Mouse (Mus musculus) MEL (cell line): ENCODE measurements around the gene Isg20l2. TPM values are rescaled to one million over a fixed set of nuclear protein-coding genes. Genes with fewer than 3 reads are reported as not detected.
A peak's percentile ranks its signal among the peaks of the same experiment; 100 is the strongest.

Source experiments
- DNase-seq: peaks from one replicate; pipeline ENCODE4 v3.0.0; 2011; ENCODE audit warnings: low read depth, low spot score
- H3K27ac ChIP-seq: 2 replicates; pipeline ENCODE4 v1.5.1; 2012; ENCODE audit warnings: low read depth, mild to moderate bottlenecking, control low read depth, low read length, moderate library complexity; ENCODE audit not compliant: control insufficient read depth
- H3K27me3 ChIP-seq, 2 experiments: fragments of 150-350 bp in 1 of 2; sonication (generic) in 1 of 2; 2 replicates each; pipeline ENCODE4 v1.6.1; 2012; ENCODE audit warnings: low read length in 2 of 2, mild to moderate bottlenecking in 2 of 2, improper control_type of control experiment in 1 of 2, moderate library complexity in 1 of 2; ENCODE audit not compliant: insufficient read depth in 2 of 2, control insufficient read depth in 1 of 2
- H3K36me3 ChIP-seq, 2 experiments: 2 replicates each; pipeline ENCODE4 v1.6.1; 2012 to 2014; ENCODE audit warnings: low read length in 2 of 2, improper control_type of control experiment in 1 of 2, inconsistent platforms in 1 of 2, mild to moderate bottlenecking in 1 of 2; ENCODE audit not compliant: insufficient read depth in 2 of 2, control insufficient read depth in 1 of 2
- H3K4me1 ChIP-seq, 2 experiments: fragments of 150-350 bp in 1 of 2; sonication (generic) in 1 of 2; 2 replicates each; pipeline ENCODE4 v1.6.1; 2012; ENCODE audit warnings: low read length in 2 of 2, improper control_type of control experiment in 1 of 2, mild to moderate bottlenecking in 1 of 2; ENCODE audit not compliant: insufficient read depth in 2 of 2, control insufficient read depth in 1 of 2
- H3K4me3 ChIP-seq, 2 experiments: fragments of 150-350 bp in 1 of 2; sonication (generic) in 1 of 2; 2 replicates each; pipeline ENCODE4 v1.5.1; 2012; ENCODE audit warnings: low read depth in 2 of 2, low read length in 2 of 2, mild to moderate bottlenecking in 2 of 2, moderate library complexity in 2 of 2, control low read depth in 1 of 2, improper control_type of control experiment in 1 of 2; ENCODE audit not compliant: control insufficient read depth in 1 of 2, insufficient read depth in 1 of 2
- H3K79me2 ChIP-seq: 2 replicates; pipeline ENCODE4 v1.6.1; 2012; ENCODE audit warnings: mild to moderate bottlenecking, low read length, moderate library complexity; ENCODE audit not compliant: control insufficient read depth, poor library complexity, insufficient read depth
- H3K9ac ChIP-seq: 2 replicates; pipeline ENCODE4 v1.6.1; 2012; ENCODE audit warnings: low read depth, mild to moderate bottlenecking, control low read depth, low read length, moderate library complexity; ENCODE audit not compliant: control insufficient read depth, poor library complexity, severe bottlenecking
- H3K9me3 ChIP-seq: fragments of 150-350 bp; sonication (generic); replicated peaks from 2 replicates; pipeline ENCODE4 v1.6.1; 2012; ENCODE audit warnings: mild to moderate bottlenecking, low read length, improper control_type of control experiment, moderate library complexity; ENCODE audit not compliant: insufficient read depth
- BHLHE40 ChIP-seq: IDR thresholded peaks from 2 replicates; pipeline ENCODE4 v1.6.1; 2012; ENCODE audit warnings: low read depth, mild to moderate bottlenecking, inconsistent platforms, low read length, improper control_type of control experiment, borderline replicate concordance
- CHD1 ChIP-seq: IDR thresholded peaks from 2 replicates; pipeline ENCODE4 v1.6.1; 2012; ENCODE audit warnings: low read depth, mild to moderate bottlenecking, inconsistent platforms, low read length, improper control_type of control experiment
- CHD2 ChIP-seq: IDR thresholded peaks from 2 replicates; pipeline ENCODE4 v1.6.1; 2011; ENCODE audit warnings: low read length, improper control_type of control experiment
- CTCF ChIP-seq, 3 experiments: IDR thresholded peaks in 2 of 3; conservative IDR thresholded peaks in 1 of 3; 2 replicates each; pipeline ENCODE4 v1.5.1; 2011 to 2012; ENCODE audit warnings: low read length in 3 of 3, low read depth in 2 of 3, mild to moderate bottlenecking in 2 of 3, improper control_type of control experiment in 1 of 3, inconsistent platforms in 1 of 3, mixed read lengths in 1 of 3, moderate library complexity in 1 of 3; ENCODE audit not compliant: control insufficient read depth in 1 of 3, insufficient read depth in 1 of 3, poor library complexity in 1 of 3, severe bottlenecking in 1 of 3
- ELF1 ChIP-seq: IDR thresholded peaks from 2 replicates; pipeline ENCODE4 v1.6.1; 2014; ENCODE audit warnings: low read depth, mild to moderate bottlenecking, inconsistent platforms, low read length, improper control_type of control experiment, moderate library complexity
- ETS1 ChIP-seq: IDR thresholded peaks from 2 replicates; pipeline ENCODE4 v1.6.1; 2012; ENCODE audit warnings: low read depth, mild to moderate bottlenecking, inconsistent platforms, low read length, improper control_type of control experiment, moderate library complexity
- KAT2A ChIP-seq: conservative IDR thresholded peaks from 2 replicates; pipeline ENCODE4 v1.6.1; 2012; ENCODE audit warnings: low read depth, low read length, improper control_type of control experiment, inconsistent platforms
- MAFK ChIP-seq: IDR thresholded peaks from 2 replicates; pipeline ENCODE4 v1.6.1; 2011; ENCODE audit warnings: low read depth, mild to moderate bottlenecking, low read length, improper control_type of control experiment, borderline replicate concordance
- MAZ ChIP-seq: IDR thresholded peaks from 2 replicates; pipeline ENCODE4 v1.6.1; 2012; ENCODE audit warnings: low read depth, mild to moderate bottlenecking, inconsistent platforms, low read length, improper control_type of control experiment
- MXI1 ChIP-seq: IDR thresholded peaks from 2 replicates; pipeline ENCODE4 v1.6.1; 2011; ENCODE audit warnings: mild to moderate bottlenecking, low read depth, low read length, improper control_type of control experiment
- NRF1 ChIP-seq: IDR thresholded peaks from 2 replicates; pipeline ENCODE4 v1.6.1; 2014; ENCODE audit warnings: low read depth, mild to moderate bottlenecking, inconsistent platforms, low read length, improper control_type of control experiment, moderate library complexity; ENCODE audit not compliant: poor library complexity, insufficient read depth, severe bottlenecking
- POLR2AphosphoS2 ChIP-seq: IDR thresholded peaks from 2 replicates; pipeline ENCODE4 v1.6.1; 2011; ENCODE audit warnings: low read length, improper control_type of control experiment
- SIN3A ChIP-seq: IDR thresholded peaks from 2 replicates; pipeline ENCODE4 v1.6.1; 2012; ENCODE audit warnings: low read length, improper control_type of control experiment, inconsistent platforms
- SMC3 ChIP-seq: IDR thresholded peaks from 2 replicates; pipeline ENCODE4 v1.6.1; 2011; ENCODE audit warnings: low read depth, low read length, improper control_type of control experiment
- UBTF ChIP-seq: IDR thresholded peaks from 2 replicates; pipeline ENCODE4 v1.6.1; 2012; ENCODE audit warnings: low read depth, mild to moderate bottlenecking, inconsistent platforms, low read length, improper control_type of control experiment, moderate library complexity, borderline replicate concordance; ENCODE audit not compliant: insufficient read depth
- USF1 ChIP-seq: IDR thresholded peaks from 2 replicates; pipeline ENCODE4 v1.6.1; 2014; ENCODE audit warnings: low read depth, mild to moderate bottlenecking, inconsistent platforms, low read length, improper control_type of control experiment, moderate library complexity
- USF2 ChIP-seq, 2 experiments: IDR thresholded peaks; 2 replicates each; pipeline ENCODE4 v1.6.1; 2011 to 2012; ENCODE audit warnings: improper control_type of control experiment in 2 of 2, low read length in 2 of 2, borderline replicate concordance in 1 of 2, inconsistent platforms in 1 of 2, low read depth in 1 of 2, mild to moderate bottlenecking in 1 of 2; ENCODE audit not compliant: insufficient read depth in 1 of 2
- ZC3H11A ChIP-seq: IDR thresholded peaks from 2 replicates; pipeline ENCODE4 v1.6.1; 2012; ENCODE audit warnings: low read depth, mild to moderate bottlenecking, inconsistent platforms, low read length, improper control_type of control experiment
- ZMIZ1 ChIP-seq: IDR thresholded peaks from 2 replicates; pipeline ENCODE4 v1.6.1; 2012; ENCODE audit warnings: low read depth, mild to moderate bottlenecking, inconsistent platforms, low read length, improper control_type of control experiment, moderate library complexity
- ZNF384 ChIP-seq: IDR thresholded peaks from 2 replicates; pipeline ENCODE4 v1.6.1; 2012; ENCODE audit warnings: low read depth, mild to moderate bottlenecking, inconsistent platforms, low read length, improper control_type of control experiment
- polyA plus RNA-seq, 2 experiments: library from polyadenylated mRNA; stranded (reverse) in 1 of 2; unstranded in 1 of 2; fragments of >175 nt in 1 of 2; fragments of >200 nt in 1 of 2; gene quantifications; 2 replicates each; pipeline versions ENCODE4 v1.2.1 to v1.2.4; 2012; ENCODE audit warnings: low replicate concordance in 2 of 2, low read depth in 1 of 2; ENCODE audit not compliant: insufficient read length in 2 of 2, insufficient read depth in 1 of 2, missing spikeins in 1 of 2
- total RNA-seq: library from RNA; depleted of rRNA; stranded (reverse); fragments of 300-350 nt; gene quantifications from 2 replicates; pipeline ENCODE4 v1.2.3, GENCODE M21; 2012

Gene Isg20l2
- total and polyA plus RNA-seq, 3 experiments, result 45.0 to 71.8 TPM; not detected in 1

GRCm38 (mm10) chr3:87906981-87907857, 22.9 kb upstream of the Isg20l2 start (continued):
- TF ChIP-seq MAZ, result peak; percentile 66; the same call in 1 of the 2 replicates
- TF ChIP-seq KAT2A, result 0 out of 2 replicates have a peak, but pooled peaks have one; percentile 10
- no peak for TF ChIP-seq CTCF (IDR thresholded peaks at IDR 0.05 in 2 of 3, conservative IDR thresholded peaks at IDR 0.05 in 1 of 3; ENCODE audit: control insufficient read depth in 1 of 3, insufficient read depth in 1 of 3, low read depth in 2 of 3, low read length in 3 of 3, poor library complexity in 1 of 3, severe bottlenecking in 1 of 3)
- no peak for TF ChIP-seq MAFK
- TF ChIP-seq CHD1, result peak; percentile 67; the same call in 1 of the 2 replicates
- TF ChIP-seq POLR2AphosphoS2, result no peak
- peak; percentile 89 for TF ChIP-seq MXI1
- no peak for TF ChIP-seq SMC3
- no peak for TF ChIP-seq CHD2
- TF ChIP-seq USF2 (IDR thresholded peaks at IDR 0.05; ENCODE audit: borderline replicate concordance in 1 of 2, insufficient read depth in 1 of 2, low read depth in 1 of 2, low read length in 2 of 2), result no peak
- TF ChIP-seq ZC3H11A, result no peak
- peak; percentile 83 for TF ChIP-seq SIN3A
- no peak for TF ChIP-seq USF1
- TF ChIP-seq ELF1, result no peak
- no peak for TF ChIP-seq BHLHE40
- TF ChIP-seq ETS1, result peak; percentile 18; the same call in 1 of the 2 replicates
- TF ChIP-seq UBTF, result no peak
- TF ChIP-seq ZMIZ1, result no peak

- H3K79me2 ChIP-seq, result peaks cover 69% of the 10 kb centered on the region
- H3K4me1 ChIP-seq, result peaks cover 0 to 37% of the 10 kb centered on the region in 2 experiments; a peak in 3 of 4 replicates
- no peak for DNase-seq
- H3K36me3 ChIP-seq, result peaks cover 8 to 50% of the 10 kb centered on the region in 2 experiments
- H3K27me3 ChIP-seq, result no peaks in the 10 kb centered on the region
- TF ChIP-seq NRF1 (no peak), ZNF384 (no peak), SIN3A (no peak), UBTF (no peak), CHD1 (no peak), KAT2A (no peak), ETS1 (no peak), MAZ (no peak)
- peak overlapping the region; percentile 85 for H3K27ac ChIP-seq
- H3K9me3 ChIP-seq, result no peaks in the 10 kb centered on the region
- peak overlapping the region; percentile 82 to 99 for H3K4me3 ChIP-seq
- peak overlapping the region; percentile 97 for H3K9ac ChIP-seq
Measured at GRCm38 (mm10) chr3:87907906-87908305, 22.2 kb upstream of the Isg20l2 start.
